Mouse (Mus musculus) spleen, postnatal 36 days (tissue): ENCODE results near the gene Cd84.

Source experiments
- DNase-seq, 2 experiments: peaks; one replicate each; pipeline ENCODE4 v3.0.0; 2022; ENCODE audit warnings: low spot score in 2 of 2, mixed read lengths in 1 of 2

Cd84 gene

DNA sequence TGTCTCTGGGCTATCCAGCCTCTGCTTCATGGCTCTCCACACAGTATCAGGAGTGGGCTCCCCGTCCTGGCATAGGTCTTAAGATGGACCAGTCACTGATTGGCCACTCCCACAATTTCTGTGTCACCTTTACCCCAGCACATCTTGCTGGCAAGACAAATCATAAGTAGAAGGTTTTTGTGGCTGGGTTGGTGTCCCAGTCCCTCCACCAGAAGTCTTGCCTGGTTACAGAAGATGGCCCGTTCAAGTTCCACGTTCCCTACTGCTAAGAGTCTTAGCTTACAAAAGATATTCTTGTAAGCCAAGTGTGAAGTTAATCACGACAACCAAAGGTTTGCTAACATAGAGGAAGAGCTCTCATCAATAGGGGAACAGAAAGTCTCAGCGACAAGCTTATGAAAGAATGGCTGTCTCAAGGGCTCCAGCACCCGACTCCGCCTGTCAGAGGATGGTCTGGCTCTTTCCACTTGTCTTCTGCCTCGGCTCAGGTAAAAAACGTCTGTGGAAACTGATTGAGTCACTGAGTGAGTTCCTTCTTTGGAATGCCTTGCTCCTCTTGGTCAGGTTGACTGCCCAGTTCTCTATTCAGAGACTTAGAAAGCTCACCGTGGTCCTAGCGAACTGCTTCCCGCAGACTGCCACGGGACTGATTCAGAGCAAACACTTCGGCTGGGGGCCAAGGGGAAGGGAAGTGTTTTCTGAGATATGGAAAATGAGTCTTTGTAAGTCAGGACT, 78.0 kb downstream of the Cd84 start, which contains the start of gene Slamf6:
TSS of gene Slamf6 (plus strand) at position 211 of the 735 bp plus-strand sequence.
- peak; percentile 75 to 76 for DNase-seq

GRCm38 (mm10) chr1:171918136-171918920, 78.8 kb downstream of the Cd84 start:
- DNase-seq, result no peak

GRCm38 (mm10) chr1:171919193-171919592, 79.7 kb downstream of the Cd84 start:
- peak; percentile 64 to 72 for DNase-seq

DNA sequence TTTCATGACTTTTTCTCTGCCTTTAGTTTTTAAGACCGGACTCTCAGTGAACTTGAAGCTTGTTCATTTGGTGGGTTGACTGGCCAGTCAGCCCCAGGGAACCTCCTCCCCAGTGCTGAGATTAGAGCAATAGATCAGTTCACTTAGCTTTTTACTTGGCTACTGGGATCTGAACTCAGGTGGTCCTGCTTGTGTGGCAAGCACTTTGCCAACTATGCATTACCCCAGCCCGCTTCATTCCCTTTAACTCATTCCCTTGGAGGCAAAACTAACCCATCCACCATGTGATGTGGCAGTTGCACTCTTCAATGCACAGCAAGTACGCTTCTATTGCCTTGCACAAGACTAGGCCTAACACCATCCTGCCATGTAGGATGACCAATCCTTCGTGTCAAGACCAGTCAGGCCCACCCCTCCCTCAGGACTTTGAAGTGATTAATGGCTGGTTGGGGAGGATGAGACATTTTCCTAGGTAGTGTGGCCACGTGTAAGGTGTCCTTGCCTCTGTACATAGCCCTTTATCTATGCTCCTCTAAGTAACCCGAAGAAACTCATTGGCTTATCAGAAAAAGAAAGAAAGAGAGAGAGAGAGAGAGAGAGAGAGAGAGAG, 80.5 kb downstream of the Cd84 start:
- DNase-seq, result no peak

DNA sequence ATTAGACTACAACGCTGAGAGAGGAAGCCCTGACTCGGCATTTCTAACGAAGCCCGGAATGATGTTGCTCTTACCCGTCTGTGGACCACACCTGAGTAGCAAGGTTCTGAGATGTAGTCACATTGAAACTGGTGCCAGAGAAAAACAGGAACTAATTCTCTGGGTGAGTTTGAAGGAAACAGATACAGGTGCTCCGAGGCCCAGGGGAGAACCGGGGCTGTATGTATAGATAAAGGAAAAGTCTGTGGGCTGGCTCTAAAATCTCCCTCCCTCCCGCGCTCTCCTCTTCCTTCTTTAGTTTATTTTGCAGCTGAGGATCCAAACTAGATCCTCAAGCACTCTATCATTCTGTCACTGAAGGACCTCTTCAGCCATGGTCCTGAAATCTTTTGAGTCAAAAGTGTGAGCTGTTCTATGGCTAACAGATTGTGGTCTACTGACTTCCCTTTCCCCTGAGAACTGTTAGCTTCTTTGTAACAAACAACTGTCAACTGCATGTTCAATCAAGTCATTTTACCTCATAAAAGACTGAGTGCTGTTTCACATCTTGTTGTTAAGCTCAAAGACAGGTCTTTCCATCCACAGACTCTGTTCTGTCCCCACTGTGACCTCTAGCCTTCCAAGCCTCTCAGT, 81.6 kb downstream of the Cd84 start:
- DNase-seq, result peak; percentile 79 to 84

GRCm38 (mm10) chr1:171921641-171922040, 82.1 kb downstream of the Cd84 start:
- no peak for DNase-seq

- no peak for DNase-seq
Observed at GRCm38 (mm10) chr1:171922844-171923243, 83.3 kb downstream of the Cd84 start.

GRCm38 (mm10) chr1:171924900-171925299, 85.4 kb downstream of the Cd84 start:
- DNase-seq, result no peak

- DNase-seq, result no peak
Observed at GRCm38 (mm10) chr1:171933851-171934250, 94.4 kb downstream of the Cd84 start.

- no peak for DNase-seq
Observed at GRCm38 (mm10) chr1:171938952-171939948, 99.8 kb downstream of the Cd84 start.
